Mouse (Mus musculus) neural tube, embryonic 14.5 days (tissue): ENCODE data around the gene Insl3. TPM values are rescaled to one million over a fixed set of nuclear protein-coding genes. Genes with fewer than 3 reads are reported as not detected.
"Not testable (repeated sequence)": the region's sequence is repeated elsewhere in the genome, so short reads cannot be mapped to it uniquely, and the experiment has no call there.

ENCODE experiments used
- ATAC-seq: fragments of 200-750 bp; cut with Nextera tagmentation; 2 replicates; pipeline ENCODE4 v1.8.0; 2017; ENCODE audit warnings: low read depth, mild to moderate bottlenecking, moderate TSS enrichment, moderate library complexity
- H3K27ac ChIP-seq: fragments of 300-500 bp; sonication (generic); 2 replicates; pipeline ENCODE4 v1.5.1; 2014; ENCODE audit warnings: low read depth, mild to moderate bottlenecking, control low read depth, low read length, moderate library complexity, mixed read lengths
- H3K27me3 ChIP-seq: fragments of 300-500 bp; sonication (generic); 2 replicates; pipeline ENCODE4 v1.6.1; 2014; ENCODE audit warnings: low read length; ENCODE audit not compliant: control insufficient read depth, insufficient read depth
- H3K36me3 ChIP-seq: fragments of 300-500 bp; sonication (generic); 2 replicates; pipeline ENCODE4 v1.6.1; 2014; ENCODE audit warnings: low read length, mixed read lengths; ENCODE audit not compliant: control insufficient read depth, insufficient read depth
- H3K4me1 ChIP-seq: fragments of 300-500 bp; sonication (generic); 2 replicates; pipeline ENCODE4 v1.6.1; 2014; ENCODE audit warnings: low read length; ENCODE audit not compliant: control insufficient read depth, insufficient read depth
- H3K4me2 ChIP-seq: fragments of 300-500 bp; sonication (generic); 2 replicates; pipeline ENCODE4 v1.6.1; 2014; ENCODE audit warnings: mild to moderate bottlenecking, low read depth, low read length, control low read depth
- H3K4me3 ChIP-seq: fragments of 300-500 bp; sonication (generic); 2 replicates; pipeline ENCODE4 v1.5.1; 2014; ENCODE audit warnings: low read depth, low read length, control low read depth, mixed read lengths
- H3K9ac ChIP-seq: fragments of 300-500 bp; sonication (generic); replicated peaks from 2 replicates; pipeline ENCODE4 v1.6.1; 2014; ENCODE audit warnings: low read depth, mild to moderate bottlenecking, control low read depth, low read length, mixed read lengths
- H3K9me3 ChIP-seq: fragments of 300-500 bp; sonication (generic); 2 replicates; pipeline ENCODE4 v1.6.1; 2016; ENCODE audit warnings: low read length; ENCODE audit not compliant: control insufficient read depth
- WGBS: fragments of 180-500 bp; shearing (Covaris S2); extraction: QIAGEN DNeasy Blood & Tissue Kit; methylation state at CpG from one replicate; pipeline ENCODE4 v1.1.7; 2014; 5-methylcytosine and 5-hydroxymethylcytosine counted together
- polyA plus RNA-seq: library from polyadenylated mRNA; unstranded; fragments of >200 nt; fragmentation: Nextera tagmentation; extraction: Ambion mirVana; gene quantifications from 2 replicates; pipeline ENCODE4 v1.2.1, GENCODE M21; 2014

Gene Insl3
- polyA plus RNA-seq, 1 experiment from 2014 or later = 0.55 TPM

GRCm38 (mm10) chr8:71681369-71681915 is 7.6 kb upstream of the Insl3 start:
- 3% methylated on average over 18 of the region's 18 CpGs for WGBS
- Histone ChIP-seq H3K4me3 (no peak overlapping the region), H3K9me3 (no peaks in the 10 kb centered on the region), H3K4me1 (no peaks in the 10 kb centered on the region), H3K9ac (no peak overlapping the region), H3K27me3 (peaks cover 82% of the 10 kb centered on the region), H3K27ac (no peak overlapping the region), H3K4me2 (no peak overlapping the region; the same call in 1 of the 2 replicates), H3K36me3 (no peaks in the 10 kb centered on the region)
- no peak for ATAC-seq

- Histone ChIP-seq H3K27me3 (peaks cover 91% of the 10 kb centered on the region), H3K9ac (no peak overlapping the region), H3K9me3 (no peaks in the 10 kb centered on the region), H3K36me3 (no peaks in the 10 kb centered on the region), H3K4me1 (no peaks in the 10 kb centered on the region), H3K4me3 (no peak overlapping the region), H3K27ac (no peak overlapping the region), H3K4me2 (no peak overlapping the region)
- 64% methylated on average over 12 of the region's 12 CpGs for WGBS
- no peak for ATAC-seq
These were observed 6.2 kb upstream of the Insl3 start for GRCm38 (mm10) chr8:71682832-71683231.

GRCm38 (mm10) chr8:71684701-71685100 is 4.3 kb upstream of the Insl3 start:
- ATAC-seq = no peak

GRCm38 (mm10) chr8:71685573-71685972 is 3.4 kb upstream of the Insl3 start:
- H3K27ac ChIP-seq = no peak overlapping the region
- peak overlapping the region; percentile 51 for H3K9ac ChIP-seq
- 3% methylated on average over 29 of the region's 29 CpGs for WGBS
- H3K9me3 ChIP-seq = no peaks in the 10 kb centered on the region
- peak; percentile 42 for ATAC-seq
- H3K4me3 ChIP-seq = peak overlapping the region; percentile 35
- no peaks in the 10 kb centered on the region for H3K4me1 ChIP-seq
- H3K4me2 ChIP-seq = peak overlapping the region; percentile 55
- H3K36me3 ChIP-seq = no peaks in the 10 kb centered on the region
- H3K27me3 ChIP-seq = peaks cover 96% of the 10 kb centered on the region

More at GRCm38 (mm10) chr8:71684701-71685100, 4.3 kb upstream of the Insl3 start:
- no peaks in the 10 kb centered on the region for H3K4me1 ChIP-seq
- no peak overlapping the region for H3K4me2 ChIP-seq
- H3K36me3 ChIP-seq = no peaks in the 10 kb centered on the region
- no peak overlapping the region for H3K9ac ChIP-seq
- no peak overlapping the region for H3K4me3 ChIP-seq
- 16% methylated on average over 10 of the region's 10 CpGs for WGBS
- peaks cover 93% of the 10 kb centered on the region for H3K27me3 ChIP-seq
- H3K9me3 ChIP-seq = no peaks in the 10 kb centered on the region
- no peak overlapping the region for H3K27ac ChIP-seq

GRCm38 (mm10) chr8:71686143-71686734 is 2.8 kb upstream of the Insl3 start:
- 1% methylated on average over 23 of the region's 23 CpGs for WGBS

GRCm38 (mm10) chr8:71687616-71688015 is 1.4 kb upstream of the Insl3 start:
- H3K27ac ChIP-seq = no peak overlapping the region
- WGBS = 5% methylated on average over 8 of the region's 8 CpGs

More at GRCm38 (mm10) chr8:71686143-71686734, 2.8 kb upstream of the Insl3 start:
- Histone ChIP-seq H3K9ac (peak overlapping the region; percentile 51), H3K36me3 (no peaks in the 10 kb centered on the region), H3K4me1 (no peaks in the 10 kb centered on the region), H3K27me3 (peaks cover 95% of the 10 kb centered on the region), H3K4me2 (peak overlapping the region; percentile 55), H3K4me3 (peak overlapping the region; percentile 35), H3K27ac (no peak overlapping the region), H3K9me3 (no peaks in the 10 kb centered on the region)
- peak; percentile 50 for ATAC-seq

GRCm38 (mm10) chr8:71692509-71692908 is 3.5 kb downstream of the Insl3 start:
- no peaks in the 10 kb centered on the region for H3K4me1 ChIP-seq
- no peak overlapping the region for H3K27ac ChIP-seq
- no peak for ATAC-seq
- no peak overlapping the region for H3K4me3 ChIP-seq
- no peaks in the 10 kb centered on the region for H3K36me3 ChIP-seq
- no peaks in the 10 kb centered on the region for H3K9me3 ChIP-seq
- peaks cover 75% of the 10 kb centered on the region for H3K27me3 ChIP-seq
- no peak overlapping the region for H3K4me2 ChIP-seq
- 2% methylated on average over 30 of the region's 30 CpGs for WGBS
- H3K9ac ChIP-seq = no peak overlapping the region

More at GRCm38 (mm10) chr8:71687616-71688015, 1.4 kb upstream of the Insl3 start:
- Histone ChIP-seq H3K9ac (no peak overlapping the region), H3K27me3 (peaks cover 95% of the 10 kb centered on the region), H3K4me2 (no peak overlapping the region), H3K4me3 (no peak overlapping the region), H3K9me3 (no peaks in the 10 kb centered on the region), H3K4me1 (no peaks in the 10 kb centered on the region), H3K36me3 (no peaks in the 10 kb centered on the region)
- no peak for ATAC-seq

- Histone ChIP-seq H3K4me1 (no peaks in the 10 kb centered on the region), H3K36me3 (no peaks in the 10 kb centered on the region), H3K27ac (no peak overlapping the region), H3K4me3 (no peak overlapping the region; the same call in 1 of the 2 replicates), H3K9me3 (no peaks in the 10 kb centered on the region), H3K27me3 (peaks cover 66% of the 10 kb centered on the region), H3K4me2 (peak overlapping the region; percentile 23; the same call in 1 of the 2 replicates), H3K9ac (no peak overlapping the region)
- 7% methylated on average over 68 of the region's 68 CpGs for WGBS
- peak; percentile 39 for ATAC-seq
These were observed 4.4 kb downstream of the Insl3 start for GRCm38 (mm10) chr8:71693166-71694041.

- not testable (repeated sequence) for H3K9ac ChIP-seq, H3K27ac ChIP-seq, H3K36me3 ChIP-seq, ATAC-seq, H3K4me3 ChIP-seq, H3K4me2 ChIP-seq, H3K4me1 ChIP-seq, H3K9me3 ChIP-seq
- H3K27me3 ChIP-seq = peaks cover 50% of the 10 kb centered on the region
- WGBS = 71% methylated on average over 12 of the region's 12 CpGs
These were observed 6.4 kb downstream of the Insl3 start for GRCm38 (mm10) chr8:71695456-71695855.
